Mouse (Mus musculus): ENCODE results near the gene Serpinf1. TPM values are rescaled to one million over a fixed set of nuclear protein-coding genes. Genes with fewer than 3 reads are reported as not detected.

Gene Serpinf1
- total RNA-seq (2021), result 100 to 1,000 TPM; 121 to 219 TPM
- long read RNA-seq, experiment 1, transcript Serpinf1-201 (8 exons, 1,832 nt), result major isoform, 115 of 169 reads
- long read RNA-seq, experiment 1, partial matches to known transcripts, result 32 of 169 reads
- long read RNA-seq, experiment 1, other reads (novel, unspliced or antisense), result 22 of 169 reads
- long read RNA-seq, experiment 2, transcript Serpinf1-201 (8 exons, 1,832 nt), result major isoform, 26 of 34 reads
- long read RNA-seq, experiment 2, partial matches to known transcripts, result 0 of 34 reads
- long read RNA-seq, experiment 2, other reads (novel, unspliced or antisense), result 8 of 34 reads

DNA sequence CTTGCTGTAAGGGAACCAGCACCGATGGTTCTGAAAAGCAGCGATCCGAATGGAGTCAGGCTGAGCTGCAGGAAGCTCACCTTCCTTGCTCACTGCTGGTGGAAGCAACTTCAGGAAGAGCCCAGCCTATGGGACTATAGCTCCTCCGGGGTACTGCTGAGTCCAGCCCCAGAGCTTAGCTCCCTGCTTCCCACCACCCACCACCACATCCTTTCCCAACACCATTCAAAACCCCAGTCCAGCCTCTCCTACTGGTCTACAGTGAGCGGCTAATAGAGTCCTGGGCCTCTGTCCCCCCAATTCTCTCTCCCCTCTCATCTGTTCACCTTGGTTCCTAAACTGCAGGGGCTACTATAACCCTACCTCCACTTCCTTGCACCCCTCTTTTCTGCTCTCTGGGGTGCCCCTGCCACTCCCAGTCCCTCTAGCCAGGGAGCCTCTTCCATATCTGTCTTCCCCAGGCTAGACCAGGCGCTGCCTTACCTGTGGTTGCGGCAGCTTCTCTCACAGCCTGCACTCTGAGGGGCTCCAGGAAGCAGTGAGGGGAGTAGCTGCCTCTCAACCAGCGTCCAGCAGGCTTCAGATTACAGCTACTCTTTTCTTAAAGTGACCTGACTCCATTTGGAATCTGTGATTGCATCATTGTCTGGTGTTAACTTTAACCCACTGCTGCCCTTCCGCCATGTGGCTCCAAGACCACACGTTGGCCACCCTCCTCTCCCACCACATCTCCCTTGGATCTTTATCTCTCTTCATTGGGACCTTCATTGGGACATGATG is at the start of gene Serpinf1:
Gene Serpinf1 (minus strand): TSS at position 689 of the 780 bp plus-strand sequence.
- no peak for DNase-seq

DNA sequence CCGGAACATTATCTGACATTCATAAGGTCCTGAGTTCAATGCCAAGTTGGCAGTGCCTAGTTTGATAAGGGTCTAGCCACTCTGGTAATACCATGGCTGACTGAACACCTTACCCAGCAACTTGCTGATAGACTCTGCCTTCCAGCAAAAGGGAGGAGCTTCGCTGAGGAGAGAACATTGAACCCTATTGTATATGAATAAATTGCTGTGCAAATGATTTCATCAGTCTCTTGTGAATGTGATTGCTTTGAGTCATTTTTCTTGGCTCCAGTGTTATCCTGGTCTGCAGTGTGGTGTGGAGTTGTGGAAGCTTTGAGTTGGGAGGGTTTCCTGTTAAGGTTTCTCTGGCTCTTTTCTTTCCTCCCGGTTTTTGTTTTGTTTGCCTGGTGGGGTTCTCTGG is 48.2 kb upstream of the Serpinf1 start:
- no peak for DNase-seq

DNA sequence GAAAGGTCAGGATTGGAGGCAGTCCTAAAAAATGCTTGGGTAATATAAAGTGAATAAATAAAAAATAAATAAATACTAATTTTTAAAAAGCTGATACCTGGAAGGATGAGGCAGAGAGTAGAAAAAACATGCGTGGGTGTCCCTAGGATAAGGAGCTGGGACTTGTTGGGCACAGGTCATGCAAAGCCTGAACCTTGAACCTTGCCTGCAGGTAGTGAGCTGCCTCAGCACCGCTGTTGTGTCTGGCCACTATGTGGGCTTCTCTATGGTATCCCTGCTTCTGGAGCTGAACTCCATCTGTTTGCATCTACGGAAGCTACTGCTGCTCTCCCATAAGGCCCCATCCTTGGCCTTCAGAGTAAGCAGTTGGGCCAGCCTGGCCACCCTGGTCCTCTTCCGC is 46.8 kb upstream of the Serpinf1 start:
- no peak for DNase-seq

DNA sequence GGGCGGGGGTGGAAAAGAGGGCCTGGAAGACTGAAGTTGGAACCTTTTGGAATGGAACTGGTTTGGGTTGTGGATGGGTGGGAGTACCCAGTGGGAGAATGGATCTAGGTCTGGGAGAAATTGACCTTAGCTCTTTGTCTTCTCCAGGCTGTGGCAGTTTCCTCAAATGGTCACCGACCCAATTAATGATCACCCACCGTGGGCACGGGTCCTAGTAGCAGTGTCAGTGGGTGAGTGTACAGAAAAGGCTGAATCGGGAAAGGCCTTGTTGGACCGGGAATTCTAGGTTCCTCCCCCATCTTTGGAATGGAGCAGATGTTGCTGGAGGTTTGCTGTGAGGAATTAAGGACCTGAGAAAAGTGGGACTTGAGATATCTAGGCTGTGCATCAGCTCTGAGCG is 45.9 kb upstream of the Serpinf1 start:
- DNase-seq, result no peak

DNA sequence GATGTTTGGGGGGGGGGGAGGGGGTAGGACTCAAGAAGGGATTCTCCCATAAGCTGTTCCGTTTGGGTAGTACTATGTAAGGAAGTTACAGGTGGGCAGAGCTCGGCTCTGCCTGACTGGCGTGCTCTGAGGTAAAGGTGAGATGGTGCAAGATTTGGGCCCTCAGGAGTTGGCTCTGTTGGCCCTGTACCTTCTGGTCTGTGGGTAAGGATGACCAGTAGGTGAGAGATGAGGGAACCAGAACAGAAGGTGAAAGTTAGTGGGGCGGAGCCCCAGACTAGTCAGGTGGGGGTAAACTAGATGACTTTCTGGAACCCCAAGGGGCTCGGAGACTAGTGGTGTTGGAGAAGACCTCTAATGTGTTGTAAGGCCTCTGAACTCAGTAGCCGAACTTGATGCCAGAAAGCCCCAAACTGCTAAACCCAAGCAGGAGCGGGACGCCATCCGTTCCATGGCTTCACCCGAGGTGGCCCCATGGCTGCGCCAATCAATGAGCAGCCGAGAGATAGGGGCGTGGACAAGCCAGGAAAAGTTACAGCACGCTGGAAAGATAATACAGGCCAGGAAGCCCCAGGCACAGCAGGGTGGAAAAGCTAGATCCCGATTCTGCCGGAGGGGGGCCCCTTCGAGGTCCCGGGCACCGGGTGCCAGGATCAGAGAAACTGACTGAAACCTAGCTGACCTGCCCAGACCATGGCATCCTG is 45.2 kb upstream of the Serpinf1 start:
- peak; percentile 88 for DNase-seq

DNA sequence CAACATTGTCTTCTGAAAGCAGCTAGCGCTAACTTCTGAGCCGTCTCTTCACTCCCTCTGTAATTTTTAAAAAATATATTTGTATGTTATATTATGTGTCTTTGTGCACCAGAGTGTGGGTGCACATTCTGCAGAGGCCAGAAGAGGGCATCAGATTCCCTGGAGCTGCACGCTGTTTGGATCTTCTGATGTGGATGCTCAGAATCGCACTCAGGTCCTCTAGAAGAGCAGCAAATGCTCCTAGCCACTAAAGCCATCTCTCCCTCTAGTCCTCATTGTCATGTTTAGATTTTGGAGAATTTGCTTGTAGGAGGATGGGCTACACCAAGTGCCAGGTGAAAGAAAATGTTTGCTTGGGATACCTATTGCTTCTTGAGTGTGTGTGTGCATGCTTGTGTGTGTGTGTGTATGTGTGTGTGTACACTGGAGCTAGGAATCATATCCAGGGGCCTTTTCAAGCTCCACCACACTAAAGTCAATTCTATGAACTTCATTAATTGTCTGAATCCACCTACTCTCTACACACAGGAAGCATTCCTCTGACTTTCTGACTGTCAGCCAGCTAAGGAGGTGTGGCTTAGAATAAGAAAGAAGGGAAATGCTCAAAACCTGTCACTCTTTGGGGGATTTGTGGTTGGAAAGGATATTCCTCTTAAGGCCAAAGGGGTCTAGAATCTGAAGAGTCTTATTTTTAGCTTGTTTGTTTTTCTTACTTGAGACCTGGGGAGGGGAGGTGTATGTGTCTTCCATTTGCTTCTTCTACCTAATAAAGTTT is 44.4 kb upstream of the Serpinf1 start:
- DNase-seq, result peak; percentile 34

DNA sequence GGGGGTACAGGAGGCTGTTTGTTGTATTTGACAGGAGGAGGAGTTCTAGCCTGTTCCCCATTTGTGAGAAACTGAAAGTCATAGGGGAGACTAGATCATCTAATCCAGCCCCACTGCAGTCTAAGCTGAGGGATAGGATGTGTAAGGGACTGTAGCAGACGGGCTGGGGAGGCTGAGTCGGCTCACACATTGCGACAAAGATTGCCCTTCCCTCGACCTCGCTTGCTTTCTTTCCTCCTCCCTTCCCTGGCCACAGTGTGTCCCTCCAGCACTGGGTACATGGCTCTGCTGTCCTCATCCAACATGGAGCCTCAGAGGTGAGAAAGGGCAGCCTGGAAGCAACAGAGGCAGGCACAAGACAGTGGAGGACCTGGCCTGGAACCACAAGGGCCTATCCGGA is 42.5 kb upstream of the Serpinf1 start:
- DNase-seq, result no peak

DNA sequence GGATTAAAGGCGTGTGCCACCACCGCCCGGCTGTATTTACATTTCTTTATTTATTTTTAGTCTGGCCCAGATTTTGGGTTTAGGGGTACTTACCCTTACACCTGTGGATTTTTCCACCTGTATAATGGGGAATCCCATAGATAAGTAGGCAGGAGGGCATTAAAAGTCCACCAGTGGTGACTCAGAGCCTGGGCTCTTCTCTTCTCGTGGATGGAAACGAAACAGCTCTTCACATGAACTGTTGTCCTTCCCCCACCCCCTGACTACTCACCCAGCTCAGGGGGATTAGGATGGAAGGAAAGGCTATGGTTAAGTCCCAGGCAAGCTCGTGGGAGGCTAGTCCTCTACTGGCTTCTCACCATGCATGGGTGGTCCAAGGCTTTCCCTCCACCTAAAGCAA is 41.9 kb upstream of the Serpinf1 start:
- no peak for DNase-seq

DNA sequence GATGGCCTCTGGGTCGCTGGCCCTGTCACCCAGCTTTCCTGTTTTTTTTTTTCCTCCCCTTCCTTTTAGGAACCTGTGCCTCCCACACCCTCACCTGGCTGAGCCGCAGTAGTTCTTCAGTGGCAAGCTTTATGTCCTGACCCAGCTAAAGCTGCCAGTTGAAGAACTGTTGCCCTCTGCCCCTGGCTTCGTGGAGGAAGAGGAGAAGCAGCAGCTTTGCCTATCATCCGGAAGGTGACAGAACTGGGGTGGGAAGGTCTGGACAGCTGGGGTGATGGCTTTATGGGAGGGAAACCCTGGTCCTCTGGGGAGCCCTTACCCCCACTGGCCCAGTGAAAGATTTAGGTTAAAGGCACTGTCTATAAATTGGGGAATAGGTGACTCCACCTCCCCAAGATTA is 41.1 kb upstream of the Serpinf1 start:
- DNase-seq, result no peak

DNA sequence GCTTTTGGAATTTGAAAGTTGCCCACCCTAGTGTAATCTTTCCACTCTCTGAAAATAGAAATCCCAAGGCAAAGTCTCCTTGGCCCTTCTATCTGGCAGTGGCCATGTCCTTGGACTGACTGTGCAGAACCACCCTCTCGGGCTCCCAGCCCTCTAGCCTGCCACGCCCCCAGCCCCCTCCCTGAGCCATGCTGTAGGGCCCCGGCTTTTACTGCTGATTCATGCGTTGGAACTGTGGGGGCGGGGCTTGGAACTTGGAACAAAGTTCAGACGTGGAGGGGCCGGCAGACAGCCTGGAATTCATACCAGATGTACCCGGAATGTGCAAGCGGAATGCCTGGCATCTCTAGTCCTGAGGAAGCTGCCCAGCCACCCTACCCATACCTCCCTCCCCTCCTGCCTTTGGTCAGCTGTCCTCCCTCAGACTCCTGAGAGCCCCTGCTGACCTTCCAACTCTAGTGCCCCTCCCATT is 40.4 kb upstream of the Serpinf1 start:
- DNase-seq, result peak; percentile 97

DNA sequence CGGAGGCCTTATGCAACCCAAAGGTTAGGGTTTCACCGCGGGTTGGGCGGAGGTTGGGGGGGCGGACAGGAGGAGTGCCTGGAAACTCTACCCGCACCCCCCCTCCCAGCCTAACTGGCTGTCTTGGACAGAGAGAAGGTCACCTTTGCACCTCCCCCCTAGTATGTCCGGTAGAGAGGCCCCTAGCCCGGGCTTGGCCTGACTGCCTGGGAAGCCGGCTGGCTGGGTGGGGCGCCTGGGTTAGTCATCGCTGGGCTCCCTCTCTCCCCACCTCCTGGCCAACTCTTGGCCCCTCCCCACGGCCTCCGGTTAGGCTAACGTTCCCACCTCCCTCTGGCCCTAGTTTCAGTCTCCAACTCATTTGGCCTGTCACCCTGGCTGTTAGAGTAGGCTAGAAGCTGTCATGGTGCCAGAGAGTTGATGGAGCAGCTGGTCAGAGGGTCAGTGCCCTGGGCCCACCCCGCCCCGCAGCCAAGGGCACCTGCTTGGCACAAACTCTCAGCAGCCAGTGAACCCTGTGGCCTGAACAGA is 39.8 kb upstream of the Serpinf1 start:
- DNase-seq, result peak; percentile 92

DNA sequence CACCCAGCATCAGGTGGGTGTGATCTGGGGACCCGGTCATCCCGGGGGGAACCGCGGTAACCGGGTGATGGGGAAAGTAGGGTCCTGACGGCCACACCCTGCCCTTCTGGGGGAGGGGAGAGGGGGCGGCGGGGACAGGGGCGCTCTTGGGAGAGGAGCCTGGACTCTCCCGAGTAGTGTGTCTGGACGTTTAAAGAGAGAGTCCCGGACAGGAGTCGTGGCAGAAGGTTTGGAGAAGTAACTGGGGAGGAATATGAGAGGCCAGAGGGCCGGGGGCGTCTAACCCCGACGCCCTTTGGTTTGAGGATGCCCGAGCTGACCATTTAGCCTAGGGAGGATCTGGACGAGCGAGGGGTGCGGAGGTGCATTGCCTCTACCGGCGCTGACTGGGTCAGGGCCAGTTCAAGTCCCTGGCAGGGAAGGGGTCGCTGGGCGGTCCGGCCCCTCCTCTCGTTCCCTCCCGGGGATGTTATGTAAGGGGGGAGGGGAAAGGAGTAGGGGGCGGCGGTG is 39.3 kb upstream of the Serpinf1 start:
- no peak for DNase-seq

DNA sequence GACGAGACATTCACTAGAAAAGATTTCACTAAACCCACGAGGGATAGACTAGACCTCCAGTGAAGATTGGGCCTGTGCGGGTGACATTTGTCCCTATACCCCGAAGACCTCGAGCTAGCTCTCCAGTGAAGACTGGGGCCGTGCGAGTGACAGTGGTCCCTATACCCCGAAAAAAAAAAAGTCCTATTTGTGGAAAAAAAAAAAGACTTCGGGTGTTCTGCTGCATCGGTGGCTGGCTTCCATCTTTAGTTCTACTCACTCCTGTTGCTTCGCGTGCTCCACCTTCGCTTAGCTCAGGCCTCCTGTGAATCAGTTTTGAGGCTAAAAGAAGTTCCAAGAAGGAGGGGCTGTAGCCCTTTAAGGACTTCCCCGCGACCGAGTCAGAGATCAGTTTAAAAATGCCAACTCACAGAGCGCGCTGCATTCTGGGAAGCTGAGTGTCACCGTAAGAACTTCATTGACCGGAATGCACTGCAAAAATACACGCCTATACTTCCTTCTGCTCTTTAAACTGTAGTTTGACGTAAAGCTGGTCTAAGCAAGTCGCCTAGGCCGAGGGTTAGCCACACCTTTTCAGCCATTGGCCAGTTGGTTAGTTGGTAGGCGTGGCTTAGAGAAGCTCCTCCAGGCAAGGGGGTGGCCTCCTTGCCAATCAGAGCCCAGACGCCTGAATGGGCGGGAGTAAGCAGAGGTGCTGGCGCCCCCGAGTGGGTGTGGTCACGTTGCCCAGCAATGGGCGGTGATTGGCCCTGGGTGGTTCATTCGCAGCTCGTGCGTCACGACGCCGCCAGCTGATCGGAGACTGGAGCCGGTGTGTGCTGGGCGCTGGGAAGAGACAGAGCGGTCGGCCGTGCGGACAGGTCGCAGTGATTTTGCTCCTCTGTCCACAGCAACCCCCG is 38.6 kb upstream of the Serpinf1 start, which contains the start of gene Tlcd2:
Gene Tlcd2 (plus strand): TSS at position 872 of the 899 bp plus-strand sequence.
- DNase-seq, result peak; percentile 99

DNA sequence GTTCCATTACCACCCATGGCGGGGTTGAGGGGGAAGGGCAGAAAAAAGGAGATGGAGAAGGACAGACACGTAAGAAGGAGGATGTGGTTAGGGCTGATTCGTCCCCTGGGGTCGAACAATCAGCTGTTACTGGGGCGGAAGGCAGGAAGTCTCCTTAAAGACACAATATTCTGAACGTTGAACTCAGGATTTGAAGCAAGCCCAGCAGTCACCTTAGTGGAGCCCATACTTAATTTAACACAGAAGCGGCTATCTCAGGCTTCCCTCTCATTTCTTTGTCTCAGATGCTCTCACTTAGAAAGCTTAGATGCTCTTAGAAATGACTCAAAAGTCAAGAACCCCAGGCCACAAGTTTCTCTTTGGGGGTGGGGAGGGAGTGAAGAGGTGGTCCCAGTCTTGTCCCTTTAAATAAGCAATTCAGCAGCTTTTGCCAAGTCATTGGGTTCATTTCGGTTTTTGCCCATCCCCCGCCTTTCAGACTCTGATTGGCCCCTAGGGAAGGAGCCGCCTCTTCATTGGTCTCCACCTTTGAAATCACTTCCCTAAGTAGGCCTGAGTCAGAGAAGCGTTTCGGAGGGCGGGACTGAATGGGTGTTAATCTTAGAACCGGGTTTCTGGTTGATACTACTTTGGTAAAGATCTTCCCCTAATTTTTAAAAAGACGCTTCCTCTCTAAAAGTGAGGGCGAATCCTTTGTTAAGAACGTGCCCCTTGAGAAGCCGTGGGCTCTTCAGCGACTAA is 37.8 kb upstream of the Serpinf1 start:
- peak; percentile 92 for DNase-seq

DNA sequence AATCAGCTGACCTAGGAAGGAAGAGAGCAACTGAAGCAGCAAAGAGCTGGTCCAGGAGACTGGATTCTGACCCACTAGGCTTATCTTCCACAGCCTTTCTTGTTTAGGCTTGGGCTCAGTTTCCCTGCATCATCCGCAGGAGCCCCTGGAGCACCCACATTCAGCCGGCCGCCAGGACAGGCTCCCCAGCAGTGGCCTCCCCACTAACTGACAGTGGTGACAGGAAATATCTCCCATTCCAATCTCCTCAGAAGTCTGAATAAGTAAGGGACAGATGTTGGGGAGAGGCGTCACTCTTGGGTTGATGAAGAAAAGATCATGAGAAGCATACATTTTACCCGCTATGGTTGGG is 37.2 kb upstream of the Serpinf1 start:
- no peak for DNase-seq

DNA sequence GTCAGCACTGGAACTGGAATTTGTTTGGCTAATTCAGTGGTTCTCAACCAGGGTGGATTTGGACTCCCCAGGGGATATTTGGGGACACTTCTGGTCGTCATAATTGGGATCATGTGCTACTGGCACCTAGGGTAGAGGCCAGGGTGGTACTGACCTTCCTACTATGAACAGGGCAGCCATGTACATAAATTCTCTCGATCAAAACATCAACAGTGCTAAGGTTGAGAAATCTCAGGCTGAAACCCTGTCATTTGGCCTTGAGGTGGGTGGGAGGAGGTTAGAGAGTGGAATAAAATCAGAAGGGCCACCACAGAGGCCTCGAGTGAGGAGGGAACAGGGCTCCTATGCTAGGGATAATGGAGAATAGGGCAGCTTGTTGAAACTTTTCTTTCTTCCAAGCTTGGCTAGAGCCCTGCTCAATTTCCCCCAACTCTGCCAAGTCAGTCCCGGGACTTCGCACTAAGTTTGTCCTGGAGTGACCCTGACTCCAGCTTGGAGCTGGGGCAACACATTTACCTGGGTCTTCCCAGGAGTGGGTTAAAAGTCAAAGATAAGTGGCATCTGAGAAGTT is 36.7 kb upstream of the Serpinf1 start:
- DNase-seq, result peak; percentile 62

DNA sequence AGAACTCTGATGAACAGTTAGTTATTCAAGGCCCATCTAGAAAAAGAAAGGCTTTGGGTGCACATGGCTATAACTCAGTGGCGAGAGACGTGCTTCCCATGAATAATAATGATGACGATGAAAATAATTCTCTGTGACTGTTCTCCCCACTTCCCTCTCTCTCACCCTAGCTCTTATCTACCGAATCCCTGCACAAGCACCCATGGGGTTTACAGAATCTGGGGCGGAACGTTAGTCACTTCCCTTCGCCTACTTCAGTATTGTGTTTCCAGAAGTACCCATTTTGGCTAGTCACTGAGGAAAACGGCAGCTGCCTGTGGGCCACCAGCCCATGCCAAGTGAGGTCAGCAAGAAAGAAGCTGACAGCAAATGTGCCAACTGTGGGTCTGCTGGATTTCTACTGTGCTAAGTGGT is 36.1 kb upstream of the Serpinf1 start:
- DNase-seq, result peak; percentile 44

DNA sequence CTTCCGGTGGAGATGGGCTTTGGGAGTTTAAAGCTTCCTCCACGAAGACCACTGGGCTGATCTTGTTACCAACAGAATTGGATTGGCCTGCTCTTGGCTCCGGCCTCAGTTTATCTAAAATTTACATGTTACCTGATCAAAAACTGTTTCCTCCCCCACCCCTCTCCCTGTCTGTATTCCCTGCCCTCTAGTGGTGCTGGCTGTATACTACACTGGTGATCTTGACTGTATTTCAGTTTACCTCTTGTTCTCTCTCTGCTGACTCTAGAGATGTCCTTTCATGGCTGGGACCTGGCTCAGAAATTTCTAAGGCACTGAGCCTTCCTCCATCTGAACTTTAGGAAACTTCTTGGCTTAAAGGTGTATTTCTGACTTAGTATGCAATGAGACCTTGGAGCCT is 35.7 kb upstream of the Serpinf1 start:
- DNase-seq, result peak; percentile 43

DNA sequence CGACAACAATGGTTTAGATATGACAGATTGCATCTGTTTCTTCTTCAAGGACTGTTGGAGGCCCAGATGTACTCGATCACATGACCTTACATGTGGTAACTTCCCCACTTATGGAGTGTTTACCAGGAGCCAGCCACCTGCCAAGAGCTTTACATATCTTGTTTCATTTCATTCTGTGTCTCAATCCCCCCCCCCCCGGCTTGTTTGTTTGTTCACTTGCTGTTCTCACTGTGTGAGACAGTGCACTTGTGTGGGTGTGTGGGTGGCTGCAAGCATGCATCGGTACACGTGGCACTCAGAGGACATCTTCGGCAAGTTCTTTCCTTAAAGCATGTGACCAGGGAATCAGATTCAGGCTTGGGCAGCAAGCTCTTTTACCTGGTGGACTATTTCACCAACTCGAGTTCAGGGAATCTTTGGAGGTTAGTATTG is 34.0 kb upstream of the Serpinf1 start:
- DNase-seq, result no peak
